Mouse (Mus musculus) liver, embryonic 11.5 days (tissue): Measurements from ENCODE around the gene Oprl1. TPM values are rescaled to one million over a fixed set of nuclear protein-coding genes. Genes with fewer than 3 reads are reported as not detected.

Experiments
- ATAC-seq: fragments of 200-750 bp; cut with Nextera tagmentation; replicated peaks from 2 replicates; pipeline ENCODE4 v1.8.0; 2017; ENCODE audit warnings: moderate number of reproducible peaks, mild to moderate bottlenecking, moderate TSS enrichment, moderate library complexity; ENCODE audit not compliant: low FRiP score
- DNase-seq: peaks from one replicate; pipeline ENCODE4 v3.0.0-alpha.2; 2017; ENCODE audit warnings: low spot score
- H3K27ac ChIP-seq: fragments of 300-500 bp; sonication (generic); 2 replicates; pipeline ENCODE4 v1.5.1; 2014; ENCODE audit warnings: mild to moderate bottlenecking, low read depth, low read length, control low read depth
- H3K27me3 ChIP-seq: fragments of 300-500 bp; sonication (generic); replicated peaks from 2 replicates; pipeline ENCODE4 v1.6.1; 2014; ENCODE audit warnings: low read length, mixed read lengths; ENCODE audit not compliant: control insufficient read depth, insufficient read depth
- H3K36me3 ChIP-seq: fragments of 300-500 bp; sonication (generic); 2 replicates; pipeline ENCODE4 v1.6.1; 2014; ENCODE audit warnings: mild to moderate bottlenecking, low read length, moderate library complexity, mixed read lengths; ENCODE audit not compliant: control insufficient read depth, insufficient read depth
- H3K4me1 ChIP-seq: fragments of 300-500 bp; sonication (generic); replicated peaks from 2 replicates; pipeline ENCODE4 v1.6.1; 2014; ENCODE audit warnings: low read length, mixed read lengths; ENCODE audit not compliant: control insufficient read depth, insufficient read depth
- H3K4me2 ChIP-seq: fragments of 300-500 bp; sonication (generic); 2 replicates; pipeline ENCODE4 v1.6.1; 2014; ENCODE audit warnings: mild to moderate bottlenecking, control low read depth, moderate library complexity
- H3K4me3 ChIP-seq: fragments of 300-500 bp; sonication (generic); 2 replicates; pipeline ENCODE4 v1.5.1; 2014; ENCODE audit warnings: low read depth, low read length, control low read depth
- H3K9ac ChIP-seq: fragments of 300-500 bp; sonication (generic); 2 replicates; pipeline ENCODE4 v1.6.1; 2014; ENCODE audit warnings: low read depth, low read length, control low read depth
- H3K9me3 ChIP-seq: fragments of 300-500 bp; sonication (generic); 2 replicates; pipeline ENCODE4 v1.6.1; 2016; ENCODE audit warnings: low read length, inconsistent platforms, mixed read lengths; ENCODE audit not compliant: control insufficient read depth
- WGBS: fragments of 180-500 bp; shearing (Covaris S2); extraction: QIAGEN DNeasy Blood & Tissue Kit; methylation state at CpG from one replicate; pipeline ENCODE4 v1.1.7; 2014; 5-methylcytosine and 5-hydroxymethylcytosine counted together
- polyA plus RNA-seq: library from polyadenylated mRNA; unstranded; fragments of >200 nt; fragmentation: Nextera tagmentation; extraction: Ambion mirVana; gene quantifications from 2 replicates; pipeline ENCODE4 v1.2.1, GENCODE M21; 2014

The Oprl1 gene
- polyA plus RNA-seq, 1 experiment from 2014 or later = 2.0 TPM

DNA sequence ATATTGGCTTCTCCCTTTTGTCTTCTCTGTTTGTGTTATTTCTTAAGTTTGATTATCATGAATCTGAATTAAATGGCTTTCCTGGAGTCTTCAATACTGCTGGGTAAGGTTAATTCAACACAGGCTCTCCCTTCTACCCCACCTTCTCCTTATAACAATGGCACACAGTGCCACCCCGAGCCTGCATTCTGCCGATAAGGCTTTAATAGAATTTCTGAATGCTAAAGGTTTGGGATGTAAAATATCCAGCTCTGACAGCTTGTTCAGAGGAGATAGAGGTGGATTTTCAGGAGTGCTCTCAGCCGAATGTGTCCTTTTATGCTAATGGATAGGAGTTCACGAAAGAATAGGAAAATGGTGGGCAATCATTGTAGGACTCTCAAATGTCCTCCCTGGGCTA lies 50.4 kb downstream of the Oprl1 start:
- ATAC-seq (no peak), DNase-seq (no peak)
- no peak overlapping the region for H3K9ac ChIP-seq
- H3K27ac ChIP-seq = no peak overlapping the region
- H3K4me2 ChIP-seq = no peak overlapping the region
- no peaks in the 10 kb centered on the region for H3K36me3 ChIP-seq
- no peak overlapping the region for H3K4me3 ChIP-seq
- WGBS = 78% methylated on average over 4 of the region's 4 CpGs
- peaks cover 12% of the 10 kb centered on the region; the same call in 1 of the 2 replicates for H3K27me3 ChIP-seq
- no peaks in the 10 kb centered on the region for H3K9me3 ChIP-seq
- H3K4me1 ChIP-seq = no peaks in the 10 kb centered on the region

GRCm38 (mm10) chr2:181766672-181767557 lies 52.1 kb downstream of the Oprl1 start:
- H3K27ac ChIP-seq = no peak overlapping the region
- 64% methylated on average over 14 of the region's 14 CpGs for WGBS
- ATAC-seq (no peak), DNase-seq (no peak)
- H3K4me1 ChIP-seq = no peaks in the 10 kb centered on the region
- no peaks in the 10 kb centered on the region for H3K9me3 ChIP-seq
- H3K36me3 ChIP-seq = no peaks in the 10 kb centered on the region
- H3K9ac ChIP-seq = no peak overlapping the region
- no peak overlapping the region for H3K4me3 ChIP-seq
- H3K4me2 ChIP-seq = no peak overlapping the region
- peaks cover 12% of the 10 kb centered on the region; the same call in 1 of the 2 replicates for H3K27me3 ChIP-seq

GRCm38 (mm10) chr2:181768451-181768850 lies 53.6 kb downstream of the Oprl1 start:
- ATAC-seq = no peak
- H3K4me2 ChIP-seq = no peak overlapping the region

GRCm38 (mm10) chr2:181769397-181769796 lies 54.6 kb downstream of the Oprl1 start:
- Histone ChIP-seq H3K9me3 (no peaks in the 10 kb centered on the region), H3K27me3 (no peaks in the 10 kb centered on the region), H3K4me3 (no peak overlapping the region), H3K27ac (no peak overlapping the region), H3K36me3 (no peaks in the 10 kb centered on the region), H3K4me1 (no peaks in the 10 kb centered on the region), H3K4me2 (no peak overlapping the region), H3K9ac (no peak overlapping the region)
- no peak for DNase-seq
- no peak for ATAC-seq
- 85% methylated on average over 2 of the region's 2 CpGs for WGBS

More at GRCm38 (mm10) chr2:181768451-181768850, 53.6 kb downstream of the Oprl1 start:
- Histone ChIP-seq H3K4me3 (no peak overlapping the region), H3K36me3 (no peaks in the 10 kb centered on the region), H3K9me3 (no peaks in the 10 kb centered on the region), H3K4me1 (no peaks in the 10 kb centered on the region), H3K27ac (no peak overlapping the region), H3K27me3 (peaks cover 6% of the 10 kb centered on the region; the same call in 1 of the 2 replicates), H3K9ac (no peak overlapping the region)
- DNase-seq = no peak

Other genes starting within 250 kb of the Oprl1 start
- gene Abhd16b, start 221.8 kb upstream of the Oprl1 start, polyA plus RNA-seq = 0.13 TPM in 1 of 2 replicates, not detected in the other
- gene Tpd52l2, start 217.9 kb upstream of the Oprl1 start, polyA plus RNA-seq = 149 and 156 TPM in 2 replicates
- gene Dnajc5, start 194.5 kb upstream of the Oprl1 start, polyA plus RNA-seq = 61.1 and 65.6 TPM in 2 replicates
- 44.5 and 51.2 TPM in 2 replicates for gene Uckl1, start 130.1 kb upstream of the Oprl1 start, polyA plus RNA-seq
- gene Prpf6, start 123.1 kb upstream of the Oprl1 start, polyA plus RNA-seq = 63.0 and 68.5 TPM in 2 replicates
- 31.2 and 33.9 TPM in 2 replicates for gene Zfp512b, start 122.2 kb upstream of the Oprl1 start, polyA plus RNA-seq
- 6.2 and 6.8 TPM in 2 replicates for gene Samd10, start 115.8 kb upstream of the Oprl1 start, polyA plus RNA-seq
- not detected in 2 replicates for gene Gm29797, start 58.0 kb upstream of the Oprl1 start, polyA plus RNA-seq
- gene Sox18, start 43.4 kb upstream of the Oprl1 start, polyA plus RNA-seq = 16.1 and 19.4 TPM in 2 replicates
- 8.1 and 12.1 TPM in 2 replicates for gene Tcea2, start 34.7 kb upstream of the Oprl1 start, polyA plus RNA-seq
- gene Rgs19, start 21.0 kb upstream of the Oprl1 start, polyA plus RNA-seq = 51.4 and 51.8 TPM in 2 replicates
- gene Lkaaear1, start 16.6 kb upstream of the Oprl1 start, polyA plus RNA-seq = not detected in 2 replicates
- gene Myt1, start 48.3 kb downstream of the Oprl1 start, polyA plus RNA-seq = 0.03 and 0.06 TPM in 2 replicates
- gene Pcmtd2, start 122.8 kb downstream of the Oprl1 start, polyA plus RNA-seq = 21.6 and 25.3 TPM in 2 replicates
- gene Polr3k, start 149.3 kb downstream of the Oprl1 start, polyA plus RNA-seq = 64.7 and 73.6 TPM in 2 replicates